Mouse (Mus musculus): ENCODE data around the gene Rrm2. TPM values are rescaled to one million over a fixed set of nuclear protein-coding genes. Genes with fewer than 3 reads are reported as not detected.

Rrm2 gene
- total and polyA plus RNA-seq, 2 experiments from 2014 or later: 19.2 to 50.3 TPM

DNA sequence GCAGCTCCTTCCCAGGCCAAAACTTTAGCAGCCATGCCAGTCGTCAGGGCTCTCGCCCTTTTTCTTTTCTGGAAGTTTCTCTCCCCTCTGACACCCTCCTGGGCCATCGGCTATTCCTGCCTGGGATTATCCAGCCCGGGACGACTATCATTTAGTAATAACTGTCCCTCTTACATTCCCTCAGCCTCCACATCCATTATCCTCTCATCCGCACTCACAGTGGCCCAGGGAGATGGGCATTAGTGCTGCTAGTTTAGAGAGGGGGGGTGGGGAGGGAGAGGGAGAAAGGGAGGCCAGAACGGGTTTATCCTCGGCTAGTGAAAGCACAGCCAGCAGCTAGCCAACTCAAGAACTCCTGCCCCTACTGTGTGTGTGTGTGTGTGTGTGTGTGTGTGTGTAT lies 39.3 kb downstream of the Rrm2 start:
- Histone ChIP-seq H3K4me1 (ENCODE audit: insufficient read depth) (no peaks in the 10 kb centered on the region), H3K4me3 (ENCODE audit: low read depth, low read length) (no peak overlapping the region), H3K4me2 (ENCODE audit: low read depth) (no peak overlapping the region), H3K27ac (ENCODE audit: low read depth, low read length) (no peak overlapping the region; the same call in 1 of the 2 replicates), H3K36me3 (ENCODE audit: insufficient read depth) (no peaks in the 10 kb centered on the region), H3K9ac (no peak overlapping the region), H3K27me3 (ENCODE audit: insufficient read depth, low read length) (no peaks in the 10 kb centered on the region), H3K9me3 (ENCODE audit: low read length) (no peaks in the 10 kb centered on the region)
- 43% methylated on average over 8 of the region's 8 CpGs for WGBS
- DNase-seq (no peak), ATAC-seq (no peak)
- no peak for TF ChIP-seq CTCF (IDR thresholded peaks at IDR 0.05; ENCODE audit: low read depth)

- Histone ChIP-seq H3K4me3 (ENCODE audit: low read depth, low read length) (no peak overlapping the region), H3K4me1 (ENCODE audit: insufficient read depth) (no peaks in the 10 kb centered on the region), H3K27me3 (ENCODE audit: insufficient read depth, low read length) (no peaks in the 10 kb centered on the region), H3K9me3 (ENCODE audit: low read length) (no peaks in the 10 kb centered on the region), H3K4me2 (ENCODE audit: low read depth) (no peak overlapping the region), H3K9ac (no peak overlapping the region), H3K27ac (ENCODE audit: low read depth, low read length) (no peak overlapping the region), H3K36me3 (ENCODE audit: insufficient read depth) (no peaks in the 10 kb centered on the region)
- no peak for TF ChIP-seq CTCF (IDR thresholded peaks at IDR 0.05; ENCODE audit: low read depth)
- 96% methylated on average over 6 of the region's 6 CpGs for WGBS
- ATAC-seq (no peak), DNase-seq (no peak)
Observed at GRCm38 (mm10) chr12:24750521-24750920, 42.5 kb downstream of the Rrm2 start.

DNA sequence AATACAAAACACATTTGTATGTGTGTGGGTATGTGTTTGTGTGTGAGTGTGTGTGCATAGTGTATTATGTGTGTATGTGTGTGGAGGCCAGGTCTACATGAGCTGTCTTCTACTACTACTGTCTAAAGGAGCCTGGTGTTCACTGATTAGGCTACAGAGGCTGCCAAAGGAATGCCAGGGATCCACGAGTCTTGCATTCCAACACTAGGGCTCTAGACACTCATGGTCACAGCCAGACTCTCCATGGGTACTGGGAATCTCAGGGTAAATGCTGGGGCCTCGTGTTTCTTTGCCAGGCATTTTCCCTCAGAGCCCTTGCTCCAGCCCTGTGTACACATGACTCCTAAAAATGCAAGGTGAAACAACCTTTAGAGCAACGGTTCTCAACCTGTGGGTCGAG lies 45.6 kb downstream of the Rrm2 start:
- 83% methylated on average over 4 of the region's 4 CpGs for WGBS
- Histone ChIP-seq H3K4me2 (ENCODE audit: low read depth) (no peak overlapping the region), H3K4me3 (ENCODE audit: low read depth, low read length) (no peak overlapping the region), H3K27ac (ENCODE audit: low read depth, low read length) (no peak overlapping the region), H3K4me1 (ENCODE audit: insufficient read depth) (no peaks in the 10 kb centered on the region), H3K36me3 (ENCODE audit: insufficient read depth) (no peaks in the 10 kb centered on the region), H3K9me3 (ENCODE audit: low read length) (no peaks in the 10 kb centered on the region), H3K9ac (no peak overlapping the region), H3K27me3 (ENCODE audit: insufficient read depth, low read length) (no peaks in the 10 kb centered on the region)
- TF ChIP-seq CTCF (IDR thresholded peaks at IDR 0.05; ENCODE audit: low read depth): no peak
- ATAC-seq: no peak
- no peak for DNase-seq

- Histone ChIP-seq H3K4me3 (ENCODE audit: low read depth, low read length) (no peak overlapping the region), H3K27ac (ENCODE audit: low read depth, low read length) (no peak overlapping the region), H3K4me2 (ENCODE audit: low read depth) (no peak overlapping the region), H3K36me3 (ENCODE audit: insufficient read depth) (no peaks in the 10 kb centered on the region), H3K27me3 (ENCODE audit: insufficient read depth, low read length) (no peaks in the 10 kb centered on the region), H3K9ac (no peak overlapping the region), H3K9me3 (ENCODE audit: low read length) (no peaks in the 10 kb centered on the region), H3K4me1 (ENCODE audit: insufficient read depth) (no peaks in the 10 kb centered on the region)
- no peak for DNase-seq
- no peak for TF ChIP-seq CTCF (IDR thresholded peaks at IDR 0.05; ENCODE audit: low read depth)
- 42% methylated on average over 5 of the region's 5 CpGs for WGBS
- no peak for ATAC-seq
Observed at GRCm38 (mm10) chr12:24754693-24755092, 46.7 kb downstream of the Rrm2 start.

- no peak overlapping the region for H3K9ac ChIP-seq
- 90% methylated on average over 9 of the region's 9 CpGs for WGBS
- H3K9me3 ChIP-seq (ENCODE audit: low read length): no peaks in the 10 kb centered on the region
- no peak for TF ChIP-seq CTCF (IDR thresholded peaks at IDR 0.05; ENCODE audit: low read depth)
- no peaks in the 10 kb centered on the region for H3K36me3 ChIP-seq (ENCODE audit: insufficient read depth)
- ATAC-seq (no peak), DNase-seq (no peak)
- H3K27me3 ChIP-seq (ENCODE audit: insufficient read depth, low read length): no peaks in the 10 kb centered on the region
- no peak overlapping the region for H3K4me3 ChIP-seq (ENCODE audit: low read depth, low read length)
- no peak overlapping the region for H3K4me2 ChIP-seq (ENCODE audit: low read depth)
- no peak overlapping the region for H3K27ac ChIP-seq (ENCODE audit: low read depth, low read length)
- no peaks in the 10 kb centered on the region for H3K4me1 ChIP-seq (ENCODE audit: insufficient read depth)
Observed at GRCm38 (mm10) chr12:24755471-24755870, 47.4 kb downstream of the Rrm2 start.

GRCm38 (mm10) chr12:24757387-24757786 lies 49.3 kb downstream of the Rrm2 start:
- H3K9ac ChIP-seq: no peak overlapping the region
- no peaks in the 10 kb centered on the region for H3K4me1 ChIP-seq (ENCODE audit: insufficient read depth)
- H3K27me3 ChIP-seq (ENCODE audit: insufficient read depth, low read length): no peaks in the 10 kb centered on the region
- TF ChIP-seq CTCF (IDR thresholded peaks at IDR 0.05; ENCODE audit: low read depth): no peak
- ATAC-seq (no peak), DNase-seq (no peak)
- no peaks in the 10 kb centered on the region for H3K36me3 ChIP-seq (ENCODE audit: insufficient read depth)
- no peak overlapping the region for H3K4me2 ChIP-seq (ENCODE audit: low read depth)
- no peaks in the 10 kb centered on the region for H3K9me3 ChIP-seq (ENCODE audit: low read length)
- H3K27ac ChIP-seq (ENCODE audit: low read depth, low read length): no peak overlapping the region
- H3K4me3 ChIP-seq (ENCODE audit: low read depth, low read length): no peak overlapping the region

- no peaks in the 10 kb centered on the region for H3K36me3 ChIP-seq (ENCODE audit: insufficient read depth)
- no peak overlapping the region for H3K9ac ChIP-seq
- 17% methylated on average over 6 of the region's 6 CpGs for WGBS
- H3K9me3 ChIP-seq (ENCODE audit: low read length): no peaks in the 10 kb centered on the region
- ATAC-seq: peak; percentile 85
- DNase-seq: peak; percentile 39
- no peak overlapping the region for H3K27ac ChIP-seq (ENCODE audit: low read depth, low read length)
- H3K4me3 ChIP-seq (ENCODE audit: low read depth, low read length): no peak overlapping the region
- H3K4me1 ChIP-seq (ENCODE audit: insufficient read depth): no peaks in the 10 kb centered on the region
- no peaks in the 10 kb centered on the region for H3K27me3 ChIP-seq (ENCODE audit: insufficient read depth, low read length)
- H3K4me2 ChIP-seq (ENCODE audit: low read depth): no peak overlapping the region
- no peak for TF ChIP-seq CTCF (IDR thresholded peaks at IDR 0.05; ENCODE audit: low read depth)
Observed at GRCm38 (mm10) chr12:24758374-24758773, 50.3 kb downstream of the Rrm2 start.

DNA sequence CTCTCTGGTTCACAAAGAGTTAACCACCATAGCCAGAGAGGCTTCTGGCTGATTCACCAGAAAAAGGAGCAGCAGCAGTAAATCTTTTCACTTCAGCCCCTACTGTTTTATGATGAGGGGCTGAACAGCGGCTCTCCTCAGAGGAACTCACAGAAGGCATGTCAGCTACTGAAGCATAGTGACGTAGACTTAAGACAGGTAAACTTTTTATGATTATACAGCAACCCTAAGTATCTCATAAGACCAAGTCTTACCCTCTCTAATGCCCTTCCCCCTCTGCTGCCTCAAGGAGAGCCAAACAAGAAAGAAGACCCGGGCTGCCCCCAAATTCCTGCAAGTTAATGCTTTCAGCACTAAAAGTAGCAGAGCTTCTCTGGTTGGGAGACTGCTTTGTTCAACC lies 54.2 kb downstream of the Rrm2 start:
- WGBS: 4% methylated on average over 3 of the region's 3 CpGs
- DNase-seq (no peak), ATAC-seq (no peak)
- Histone ChIP-seq H3K9me3 (ENCODE audit: low read length) (no peaks in the 10 kb centered on the region), H3K36me3 (ENCODE audit: insufficient read depth) (no peaks in the 10 kb centered on the region), H3K4me1 (ENCODE audit: insufficient read depth) (no peaks in the 10 kb centered on the region), H3K9ac (no peak overlapping the region), H3K4me2 (ENCODE audit: low read depth) (no peak overlapping the region), H3K4me3 (ENCODE audit: low read depth, low read length) (no peak overlapping the region), H3K27me3 (ENCODE audit: insufficient read depth, low read length) (no peaks in the 10 kb centered on the region), H3K27ac (ENCODE audit: low read depth, low read length) (no peak overlapping the region)
- no peak for TF ChIP-seq CTCF (IDR thresholded peaks at IDR 0.05; ENCODE audit: low read depth)

Other genes with a start within 250 kb of the Rrm2 start
- 28.5 and 33.6 TPM in 2 replicates for gene Taf1b, start 209.9 kb upstream of the Rrm2 start, total RNA-seq (2014; rRNA removed)
- gene Taf1b, start 209.9 kb upstream of the Rrm2 start, polyA plus RNA-seq (2015; fragmentation: Nextera tagmentation; extraction: Ambion mirVana): 30.5 and 35.3 TPM in 2 replicates
- gene Grhl1, start 136.0 kb upstream of the Rrm2 start, total RNA-seq (2014; rRNA removed): 2.7 and 2.9 TPM in 2 replicates
- gene Grhl1, start 136.0 kb upstream of the Rrm2 start, polyA plus RNA-seq (2015; fragmentation: Nextera tagmentation; extraction: Ambion mirVana): 1.3 and 2.3 TPM in 2 replicates
- gene Klf11, start 57.0 kb upstream of the Rrm2 start, total RNA-seq (2014; rRNA removed): 27.3 and 30.7 TPM in 2 replicates
- 20.4 and 22.9 TPM in 2 replicates for gene Klf11, start 57.0 kb upstream of the Rrm2 start, polyA plus RNA-seq (2015; fragmentation: Nextera tagmentation; extraction: Ambion mirVana)
- gene Cys1, start 26.4 kb upstream of the Rrm2 start, total RNA-seq (2014; rRNA removed): 4.2 and 5.8 TPM in 2 replicates
- gene Cys1, start 26.4 kb upstream of the Rrm2 start, polyA plus RNA-seq (2015; fragmentation: Nextera tagmentation; extraction: Ambion mirVana): 2.1 and 2.3 TPM in 2 replicates
- gene Mboat2, start 122.6 kb downstream of the Rrm2 start, total RNA-seq (2014; rRNA removed): 60.2 and 69.3 TPM in 2 replicates
- 54.0 and 73.2 TPM in 2 replicates for gene Mboat2, start 122.6 kb downstream of the Rrm2 start, polyA plus RNA-seq (2015; fragmentation: Nextera tagmentation; extraction: Ambion mirVana)

Data from forebrain, postnatal 0 days (tissue).